Mouse (Mus musculus) liver, postnatal 0 days (tissue): ENCODE results near the gene Pten. TPM values are rescaled to one million over a fixed set of nuclear protein-coding genes. Genes with fewer than 3 reads are reported as not detected.

Source experiments
- ATAC-seq: fragments of 200-750 bp; cut with Nextera tagmentation; 2 replicates; pipeline ENCODE4 v1.8.0; 2017; ENCODE audit warnings: mild to moderate bottlenecking, moderate library complexity
- DNase-seq: peaks from one replicate; pipeline ENCODE4 v3.0.0-alpha.2; 2016
- H3K27ac ChIP-seq: fragments of 300-500 bp; sonication (generic); 2 replicates; pipeline ENCODE4 v1.5.1; 2014; ENCODE audit warnings: antibody characterized with exemption, moderate library complexity, mild to moderate bottlenecking, low read depth
- H3K27me3 ChIP-seq: fragments of 300-500 bp; sonication (generic); 2 replicates; pipeline ENCODE4 v1.6.1; 2014; ENCODE audit warnings: low read length, control low read depth, mixed read lengths; ENCODE audit not compliant: insufficient read depth
- H3K36me3 ChIP-seq: fragments of 300-500 bp; sonication (generic); replicated peaks from 2 replicates; pipeline ENCODE4 v1.6.1; 2014; ENCODE audit warnings: mild to moderate bottlenecking, control low read depth, low read length, moderate library complexity, mixed read lengths; ENCODE audit not compliant: insufficient read depth
- H3K4me1 ChIP-seq: fragments of 300-500 bp; sonication (generic); 2 replicates; pipeline ENCODE4 v1.6.1; 2014; ENCODE audit warnings: antibody characterized with exemption, mild to moderate bottlenecking, control low read depth; ENCODE audit not compliant: insufficient read depth
- H3K4me2 ChIP-seq: fragments of 300-500 bp; sonication (generic); 2 replicates; pipeline ENCODE4 v1.6.1; 2014; ENCODE audit warnings: low read depth, mild to moderate bottlenecking, low read length, moderate library complexity, mixed read lengths
- H3K4me3 ChIP-seq: fragments of 300-500 bp; sonication (generic); 2 replicates; pipeline ENCODE4 v1.5.1; 2014; ENCODE audit warnings: low read depth, low read length
- H3K9ac ChIP-seq: fragments of 300-500 bp; sonication (generic); replicated peaks from 2 replicates; pipeline ENCODE4 v1.6.1; 2014; ENCODE audit warnings: mild to moderate bottlenecking, moderate library complexity
- H3K9me3 ChIP-seq: fragments of 300-500 bp; sonication (generic); 2 replicates; pipeline ENCODE4 v1.6.1; 2016; ENCODE audit warnings: mild to moderate bottlenecking, control low read depth, low read length, mixed read lengths
- CTCF ChIP-seq: sonication (generic); IDR thresholded peaks from 2 replicates; pipeline ENCODE4 v1.5.1; 2016; ENCODE audit warnings: antibody characterized with exemption, low read depth
- EP300 ChIP-seq: IDR thresholded peaks from 2 replicates; pipeline ENCODE4 v1.6.1; 2016; ENCODE audit warnings: antibody characterized with exemption, low read depth, mild to moderate bottlenecking
- WGBS: fragments of 180-500 bp; shearing (Covaris S2); extraction: QIAGEN DNeasy Blood & Tissue Kit; methylation state at CpG from one replicate; pipeline ENCODE4 v1.1.7; 2014; ENCODE audit not compliant: insufficient replicate concordance; 5-methylcytosine and 5-hydroxymethylcytosine counted together
- polyA plus RNA-seq: library from polyadenylated mRNA; unstranded; fragments of >200 nt; fragmentation: Nextera tagmentation; extraction: Ambion mirVana; gene quantifications from 2 replicates; pipeline ENCODE4 v1.2.1, GENCODE M21; 2015

Pten gene
- polyA plus RNA-seq, 1 experiment from 2014 or later = 5.1 TPM

GRCm38 (mm10) chr19:32715201-32715600, 42.1 kb upstream of the Pten start:
- DNase-seq = peak; percentile 76
- 4% methylated on average over 3 of the region's 3 CpGs for WGBS

GRCm38 (mm10) chr19:32715681-32716080, 41.6 kb upstream of the Pten start:
- no peak for DNase-seq
- TF ChIP-seq EP300 (no peak), CTCF (no peak)
- Histone ChIP-seq H3K9ac (no peak overlapping the region), H3K4me1 (peaks cover 9% of the 10 kb centered on the region), H3K27ac (no peak overlapping the region), H3K4me2 (no peak overlapping the region), H3K36me3 (no peaks in the 10 kb centered on the region), H3K9me3 (no peaks in the 10 kb centered on the region), H3K27me3 (no peaks in the 10 kb centered on the region), H3K4me3 (no peak overlapping the region)
- ATAC-seq = no peak

More at GRCm38 (mm10) chr19:32715201-32715600, 42.1 kb upstream of the Pten start:
- Histone ChIP-seq H3K27ac (no peak overlapping the region), H3K4me2 (no peak overlapping the region), H3K4me3 (no peak overlapping the region), H3K9ac (no peak overlapping the region), H3K36me3 (no peaks in the 10 kb centered on the region), H3K9me3 (no peaks in the 10 kb centered on the region), H3K27me3 (no peaks in the 10 kb centered on the region), H3K4me1 (peaks cover 12% of the 10 kb centered on the region)
- TF ChIP-seq EP300 (no peak), CTCF (peak; percentile 92)
- ATAC-seq = no peak

DNA sequence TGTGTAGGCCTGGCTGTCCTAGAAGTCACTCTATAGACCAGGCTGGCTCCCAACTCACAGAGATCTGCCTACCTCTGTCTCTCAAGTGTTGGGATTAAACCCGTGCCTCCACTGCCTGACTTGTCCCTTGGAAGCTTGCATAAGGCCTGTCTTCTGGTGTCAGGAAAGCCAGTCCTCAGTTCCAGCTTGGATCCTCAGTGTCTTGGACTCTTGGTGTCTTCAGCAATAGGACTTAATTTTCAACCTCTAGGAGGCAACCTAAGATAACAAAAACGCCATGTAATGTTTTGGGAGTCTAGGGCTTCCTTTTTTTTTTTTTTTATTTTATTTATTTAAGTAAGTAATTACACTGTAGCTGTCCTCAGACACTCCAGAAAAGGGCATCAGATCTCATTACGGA, 39.7 kb upstream of the Pten start:
- Histone ChIP-seq H3K27me3 (no peaks in the 10 kb centered on the region), H3K9ac (no peak overlapping the region), H3K27ac (no peak overlapping the region), H3K9me3 (no peaks in the 10 kb centered on the region), H3K36me3 (no peaks in the 10 kb centered on the region), H3K4me2 (no peak overlapping the region), H3K4me1 (no peaks in the 10 kb centered on the region), H3K4me3 (no peak overlapping the region)
- 50% methylated on average over 3 of the region's 3 CpGs for WGBS
- TF ChIP-seq EP300 = no peak
- peak; percentile 22; the same call in 1 of the 2 replicates for TF ChIP-seq CTCF
- ATAC-seq (no peak), DNase-seq (no peak)

GRCm38 (mm10) chr19:32720319-32720718, 37.0 kb upstream of the Pten start:
- Histone ChIP-seq H3K4me1 (no peaks in the 10 kb centered on the region), H3K4me2 (no peak overlapping the region), H3K9ac (no peak overlapping the region), H3K27ac (no peak overlapping the region), H3K36me3 (no peaks in the 10 kb centered on the region), H3K4me3 (no peak overlapping the region), H3K27me3 (no peaks in the 10 kb centered on the region), H3K9me3 (no peaks in the 10 kb centered on the region)
- DNase-seq (no peak), ATAC-seq (no peak)
- TF ChIP-seq EP300 (no peak), CTCF (peak; percentile 15; the same call in 1 of the 2 replicates)
- 93% methylated on average over 1 of the region's 1 CpGs for WGBS

DNA sequence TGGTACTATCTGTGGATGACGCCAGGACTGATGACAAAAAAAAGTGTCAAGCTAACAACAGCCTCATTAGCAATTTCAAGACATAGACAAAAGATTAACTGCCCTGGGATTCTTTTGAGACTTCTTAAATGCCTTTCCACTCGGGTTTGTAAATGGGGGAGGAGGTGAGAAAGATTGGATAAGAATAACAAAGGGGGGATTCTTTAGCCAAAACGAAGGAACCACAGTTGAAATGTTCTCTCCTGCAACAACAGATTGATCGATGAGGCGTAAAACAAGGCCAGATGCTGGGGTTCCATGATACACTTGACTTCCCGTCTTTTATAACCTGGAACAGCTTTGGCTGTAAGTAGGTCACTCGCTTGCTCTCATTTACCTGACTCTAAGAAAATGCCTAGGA, 33.5 kb upstream of the Pten start:
- Histone ChIP-seq H3K9me3 (no peaks in the 10 kb centered on the region), H3K4me2 (no peak overlapping the region), H3K27me3 (peaks cover 4% of the 10 kb centered on the region; the same call in 1 of the 2 replicates), H3K4me3 (no peak overlapping the region), H3K36me3 (no peaks in the 10 kb centered on the region), H3K4me1 (0 out of 2 replicates have a peak, but pooled peaks cover 4% of the 10 kb centered on the region), H3K9ac (no peak overlapping the region), H3K27ac (no peak overlapping the region)
- DNase-seq = no peak
- TF ChIP-seq EP300 (no peak), CTCF (no peak)
- ATAC-seq = no peak
- 53% methylated on average over 7 of the region's 7 CpGs for WGBS

GRCm38 (mm10) chr19:32726451-32727325, 30.6 kb upstream of the Pten start:
- peaks cover 4% of the 10 kb centered on the region; the same call in 1 of the 2 replicates for H3K27me3 ChIP-seq
- H3K27ac ChIP-seq = no peak overlapping the region
- no peak overlapping the region for H3K4me2 ChIP-seq
- no peak overlapping the region for H3K9ac ChIP-seq
- H3K4me3 ChIP-seq = no peak overlapping the region
- DNase-seq (peak; percentile 20), ATAC-seq (no peak)
- H3K36me3 ChIP-seq = no peaks in the 10 kb centered on the region
- 0 out of 2 replicates have a peak, but pooled peaks cover 4% of the 10 kb centered on the region for H3K4me1 ChIP-seq
- TF ChIP-seq EP300 = no peak
- TF ChIP-seq CTCF = no peak
- H3K9me3 ChIP-seq = no peaks in the 10 kb centered on the region
- 12% methylated on average over 22 of the region's 22 CpGs for WGBS
